Mouse (Mus musculus): Measurements from ENCODE around the gene Elk4. TPM values are rescaled to one million over a fixed set of nuclear protein-coding genes. Genes with fewer than 3 reads are reported as not detected.

Gene Elk4
- polyA plus RNA-seq, 1 experiment from 2014 or later, result 31.0 TPM

GRCm38 (mm10) chr1:131968556-131968955 is 38.9 kb upstream of the Elk4 start:
- 63% methylated on average over 3 of the region's 3 CpGs for WGBS
- Histone ChIP-seq H3K4me3 (ENCODE audit: low read depth, low read length) (no peak overlapping the region), H3K9me3 (ENCODE audit: control insufficient read depth, low read length) (no peaks in the 10 kb centered on the region), H3K36me3 (ENCODE audit: control insufficient read depth, insufficient read depth, low read length) (no peaks in the 10 kb centered on the region), H3K27ac (ENCODE audit: low read depth) (no peak overlapping the region), H3K9ac (ENCODE audit: low read length) (no peak overlapping the region), H3K4me2 (ENCODE audit: low read length) (no peak overlapping the region), H3K4me1 (replicated peaks; ENCODE audit: control insufficient read depth, insufficient read depth, low read length) (peaks cover 27% of the 10 kb centered on the region), H3K27me3 (replicated peaks; ENCODE audit: control insufficient read depth, insufficient read depth, low read length) (peaks cover 16% of the 10 kb centered on the region)
- ATAC-seq (replicated peaks; ENCODE audit: low FRiP score, low TSS enrichment, low read depth) (no peak), DNase-seq (ENCODE audit: low spot score) (no peak)

GRCm38 (mm10) chr1:131968983-131969382 is 38.4 kb upstream of the Elk4 start:
- Histone ChIP-seq H3K4me3 (ENCODE audit: low read depth, low read length) (no peak overlapping the region), H3K27ac (ENCODE audit: low read depth) (no peak overlapping the region), H3K9ac (ENCODE audit: low read length) (no peak overlapping the region), H3K36me3 (ENCODE audit: control insufficient read depth, insufficient read depth, low read length) (no peaks in the 10 kb centered on the region), H3K27me3 (replicated peaks; ENCODE audit: control insufficient read depth, insufficient read depth, low read length) (peaks cover 12% of the 10 kb centered on the region), H3K4me2 (ENCODE audit: low read length) (no peak overlapping the region), H3K9me3 (ENCODE audit: control insufficient read depth, low read length) (no peaks in the 10 kb centered on the region), H3K4me1 (replicated peaks; ENCODE audit: control insufficient read depth, insufficient read depth, low read length) (peaks cover 27% of the 10 kb centered on the region)
- 80% methylated on average over 6 of the region's 6 CpGs for WGBS
- ATAC-seq (replicated peaks; ENCODE audit: low FRiP score, low TSS enrichment, low read depth), result no peak
- DNase-seq (ENCODE audit: low spot score), result no peak

GRCm38 (mm10) chr1:131969825-131970224 is 37.6 kb upstream of the Elk4 start:
- Histone ChIP-seq H3K9me3 (ENCODE audit: control insufficient read depth, low read length) (no peaks in the 10 kb centered on the region), H3K27ac (ENCODE audit: low read depth) (no peak overlapping the region), H3K36me3 (ENCODE audit: control insufficient read depth, insufficient read depth, low read length) (no peaks in the 10 kb centered on the region), H3K9ac (ENCODE audit: low read length) (no peak overlapping the region), H3K27me3 (replicated peaks; ENCODE audit: control insufficient read depth, insufficient read depth, low read length) (peaks cover 8% of the 10 kb centered on the region; the same call in 1 of the 2 replicates), H3K4me2 (ENCODE audit: low read length) (no peak overlapping the region), H3K4me1 (replicated peaks; ENCODE audit: control insufficient read depth, insufficient read depth, low read length) (peaks cover 27% of the 10 kb centered on the region), H3K4me3 (ENCODE audit: low read depth, low read length) (no peak overlapping the region)
- ATAC-seq (replicated peaks; ENCODE audit: low FRiP score, low TSS enrichment, low read depth) (no peak), DNase-seq (ENCODE audit: low spot score) (no peak)
- WGBS, result 42% methylated on average over 4 of the region's 4 CpGs

GRCm38 (mm10) chr1:131970322-131970660 is 37.1 kb upstream of the Elk4 start:
- Histone ChIP-seq H3K4me1 (replicated peaks; ENCODE audit: control insufficient read depth, insufficient read depth, low read length) (peaks cover 27% of the 10 kb centered on the region), H3K9ac (ENCODE audit: low read length) (no peak overlapping the region), H3K4me2 (ENCODE audit: low read length) (no peak overlapping the region), H3K27me3 (replicated peaks; ENCODE audit: control insufficient read depth, insufficient read depth, low read length) (0 out of 2 replicates have a peak, but pooled peaks cover 8% of the 10 kb centered on the region), H3K36me3 (ENCODE audit: control insufficient read depth, insufficient read depth, low read length) (no peaks in the 10 kb centered on the region), H3K9me3 (ENCODE audit: control insufficient read depth, low read length) (no peaks in the 10 kb centered on the region), H3K27ac (ENCODE audit: low read depth) (no peak overlapping the region), H3K4me3 (ENCODE audit: low read depth, low read length) (no peak overlapping the region)
- no peak for DNase-seq (ENCODE audit: low spot score)
- WGBS, result 50% methylated on average over 5 of the region's 5 CpGs
- ATAC-seq (replicated peaks; ENCODE audit: low FRiP score, low TSS enrichment, low read depth), result no peak

- no peaks in the 10 kb centered on the region for H3K9me3 ChIP-seq (ENCODE audit: control insufficient read depth, low read length)
- H3K36me3 ChIP-seq (ENCODE audit: control insufficient read depth, insufficient read depth, low read length), result no peaks in the 10 kb centered on the region
- 0 out of 2 replicates have a peak, but pooled peaks cover 2% of the 10 kb centered on the region for H3K27me3 ChIP-seq (replicated peaks; ENCODE audit: control insufficient read depth, insufficient read depth, low read length)
- H3K27ac ChIP-seq (ENCODE audit: low read depth), result no peak overlapping the region
- H3K4me3 ChIP-seq (ENCODE audit: low read depth, low read length), result no peak overlapping the region
- DNase-seq (ENCODE audit: low spot score) (peak; percentile 59), ATAC-seq (replicated peaks; ENCODE audit: low FRiP score, low TSS enrichment, low read depth) (no peak)
- no peak overlapping the region for H3K9ac ChIP-seq (ENCODE audit: low read length)
- peaks cover 27% of the 10 kb centered on the region for H3K4me1 ChIP-seq (replicated peaks; ENCODE audit: control insufficient read depth, insufficient read depth, low read length)
- 10% methylated on average over 16 of the region's 16 CpGs for WGBS
- peak overlapping the region; percentile 37 for H3K4me2 ChIP-seq (ENCODE audit: low read length)
Measured at GRCm38 (mm10) chr1:131970661-131971520, 36.5 kb upstream of the Elk4 start.

- 0 out of 2 replicates have a peak, but pooled peaks cover 2% of the 10 kb centered on the region for H3K27me3 ChIP-seq (replicated peaks; ENCODE audit: control insufficient read depth, insufficient read depth, low read length)
- no peak overlapping the region for H3K4me3 ChIP-seq (ENCODE audit: low read depth, low read length)
- no peaks in the 10 kb centered on the region for H3K36me3 ChIP-seq (ENCODE audit: control insufficient read depth, insufficient read depth, low read length)
- DNase-seq (ENCODE audit: low spot score), result no peak
- no peak overlapping the region for H3K9ac ChIP-seq (ENCODE audit: low read length)
- H3K27ac ChIP-seq (ENCODE audit: low read depth), result no peak overlapping the region
- peaks cover 27% of the 10 kb centered on the region for H3K4me1 ChIP-seq (replicated peaks; ENCODE audit: control insufficient read depth, insufficient read depth, low read length)
- no peaks in the 10 kb centered on the region for H3K9me3 ChIP-seq (ENCODE audit: control insufficient read depth, low read length)
- no peak overlapping the region for H3K4me2 ChIP-seq (ENCODE audit: low read length)
- ATAC-seq (replicated peaks; ENCODE audit: low FRiP score, low TSS enrichment, low read depth), result peak; percentile 4; the same call in 1 of the 2 replicates
- 28% methylated on average over 15 of the region's 15 CpGs for WGBS
Measured at GRCm38 (mm10) chr1:131971771-131972497, 35.5 kb upstream of the Elk4 start.

GRCm38 (mm10) chr1:131972498-131973334 is 34.7 kb upstream of the Elk4 start:
- H3K27me3 ChIP-seq (replicated peaks; ENCODE audit: control insufficient read depth, insufficient read depth, low read length), result 0 out of 2 replicates have a peak, but pooled peaks cover 1% of the 10 kb centered on the region
- H3K4me3 ChIP-seq (ENCODE audit: low read depth, low read length), result no peak overlapping the region
- H3K9ac ChIP-seq (ENCODE audit: low read length), result no peak overlapping the region
- H3K9me3 ChIP-seq (ENCODE audit: control insufficient read depth, low read length), result no peaks in the 10 kb centered on the region
- H3K36me3 ChIP-seq (ENCODE audit: control insufficient read depth, insufficient read depth, low read length), result no peaks in the 10 kb centered on the region
- no peak overlapping the region for H3K27ac ChIP-seq (ENCODE audit: low read depth)
- H3K4me1 ChIP-seq (replicated peaks; ENCODE audit: control insufficient read depth, insufficient read depth, low read length), result peaks cover 27% of the 10 kb centered on the region
- ATAC-seq (replicated peaks; ENCODE audit: low FRiP score, low TSS enrichment, low read depth) (0 out of 2 replicates have a peak, but pooled peaks have one; percentile 9), DNase-seq (ENCODE audit: low spot score) (no peak)
- WGBS, result 42% methylated on average over 13 of the region's 13 CpGs
- no peak overlapping the region for H3K4me2 ChIP-seq (ENCODE audit: low read length)

GRCm38 (mm10) chr1:131973991-131974390 is 33.4 kb upstream of the Elk4 start:
- 72% methylated on average over 6 of the region's 6 CpGs for WGBS
- Histone ChIP-seq H3K4me1 (replicated peaks; ENCODE audit: control insufficient read depth, insufficient read depth, low read length) (peaks cover 27% of the 10 kb centered on the region), H3K27ac (ENCODE audit: low read depth) (no peak overlapping the region), H3K9me3 (ENCODE audit: control insufficient read depth, low read length) (no peaks in the 10 kb centered on the region), H3K36me3 (ENCODE audit: control insufficient read depth, insufficient read depth, low read length) (no peaks in the 10 kb centered on the region), H3K9ac (ENCODE audit: low read length) (no peak overlapping the region), H3K4me3 (ENCODE audit: low read depth, low read length) (no peak overlapping the region), H3K27me3 (replicated peaks; ENCODE audit: control insufficient read depth, insufficient read depth, low read length) (no peaks in the 10 kb centered on the region), H3K4me2 (ENCODE audit: low read length) (no peak overlapping the region)
- DNase-seq (ENCODE audit: low spot score), result no peak
- ATAC-seq (replicated peaks; ENCODE audit: low FRiP score, low TSS enrichment, low read depth), result 0 out of 2 replicates have a peak, but pooled peaks have one; percentile 15
